Mouse (Mus musculus) heart, postnatal 0 days (tissue): Measurements from ENCODE around the gene E2f4.

ENCODE experiments used
- CTCF ChIP-seq: IDR thresholded peaks from 2 replicates; pipeline ENCODE4 v1.5.1; 2016; ENCODE audit warnings: antibody characterized with exemption, control low read depth, low read depth
- EP300 ChIP-seq: IDR thresholded peaks from 2 replicates; pipeline ENCODE4 v1.6.1; 2016; ENCODE audit warnings: antibody characterized with exemption, low read depth

DNA sequence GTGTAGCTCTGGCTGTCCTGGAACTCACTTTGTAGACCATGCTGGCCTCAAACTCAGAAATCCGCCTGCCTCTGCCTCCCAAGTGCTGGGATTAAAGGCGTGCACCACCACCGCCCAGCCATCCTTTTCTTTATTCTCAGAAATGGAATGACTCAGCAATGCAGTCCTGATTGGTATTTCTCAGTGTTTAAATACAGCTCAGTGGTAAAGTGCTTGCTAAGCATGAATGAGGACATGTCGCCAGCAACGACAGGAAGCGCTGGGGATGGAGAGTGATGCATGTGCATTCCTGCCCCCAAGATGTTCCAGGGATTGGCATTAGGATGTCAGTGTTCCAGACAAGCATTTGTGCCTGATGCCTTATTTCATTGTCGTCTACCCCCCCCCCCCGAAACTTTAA is 5.9 kb downstream of the E2f4 start:
- TF ChIP-seq CTCF (no peak), EP300 (no peak)
